In the genomic region with DNA sequence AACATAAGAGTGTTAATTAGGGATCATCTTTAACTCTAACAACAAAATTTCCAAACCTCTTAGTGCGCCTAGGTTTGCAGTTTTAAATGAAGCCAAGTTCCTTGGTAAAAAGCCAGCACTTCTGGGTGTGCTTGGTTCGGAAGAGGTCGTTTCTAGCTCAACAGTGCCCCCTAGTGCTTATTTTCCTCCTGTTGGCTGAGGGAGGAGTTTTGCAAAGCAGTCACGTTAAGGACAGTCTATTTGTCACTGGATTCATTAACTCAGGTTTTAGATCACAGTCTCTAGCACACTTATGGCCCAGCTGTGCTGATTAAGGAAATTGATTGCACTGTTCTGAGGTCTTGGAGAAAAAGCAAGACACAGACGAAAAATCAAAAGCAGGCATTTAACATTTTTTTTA, we compare ENCODE assay signal across 9 mouse cellular contexts. TPM values are rescaled to one million over a fixed set of nuclear protein-coding genes. Genes with fewer than 3 reads are reported as not detected.
A peak's percentile ranks its signal among the peaks of the same experiment; 100 is the strongest.
DNase-seq lines count a peak whose midpoint lies in the region; ATAC-seq and TF ChIP-seq lines count a peak whose summit lies in the region.
"Had no signal": no experiment of that assay in that cellular context is flagged by ENCODE, and none has a peak within 500 bp of the region (broad histone marks: within the 10 kb centered on the region; RNA-seq: fewer than 3 reads in every experiment).

No protein-coding gene starts in this region.

- peak; percentile 36 for DNase-seq in 3134 (ENCODE audit: extremely low read depth, insufficient read length, low spot score)
- peak; percentile 73 for DNase-seq in T-cell, adult 2 months (ENCODE audit: low spot score)
- peak; percentile 92 for DNase-seq in cerebellum, postnatal 14 days
- peak; percentile 35 to 72 for DNase-seq in frontal cortex, postnatal 10 days (ENCODE audit: low spot score in 2 of 2)
- peak; percentile 67 to 69 for DNase-seq in left cerebral cortex, adult 2 months (ENCODE audit: extremely low spot score in 1 of 2, low spot score in 2 of 2)
- peak; percentile 31 to 74 for DNase-seq in spleen, postnatal 10 days (ENCODE audit: low spot score in 2 of 2)

- no peak overlapping the region for H3K27ac ChIP-seq in left cerebral cortex, adult 2 months

- TF ChIP-seq CTCF in left cerebral cortex, adult 2 months (IDR thresholded peaks at IDR 0.05), result peak; percentile 90

- intact Hi-C loops in left cerebral cortex, adult 2 months (cut with DNase I), result loop anchor here (5.0 to 10.0 kb wide), 3 partner anchors 134 to 309 kb away; a partner anchor contains a TSS

- ATAC-seq in inflammation-experienced regulatory T-cells, adult 6 months, result peak; percentile 96
- ATAC-seq in megakaryocyte-erythroid progenitor cell, adult 5-6 weeks (replicated peaks; ENCODE audit: low FRiP score, low TSS enrichment, poor library complexity, severe bottlenecking), result peak; percentile 96

- H3K4me3 ChIP-seq in left cerebral cortex, adult 2 months, result no peak overlapping the region
- H3K4me3 ChIP-seq: embryonic facial prominence, embryonic 13.5 days had no signal

RNA-seq across cellular contexts. Expression of a gene that starts 19.8 kb away (rescaled TPM):
- polyA plus RNA-seq in inflammation-experienced regulatory T-cells, adult 6 months (2017; shearing (Covaris generic)), result 1 to 10 TPM in 1 of 3 experiments, under 1 TPM in 2; 0.45 to 1.5 (median 0.64) TPM
- 10 to 100 TPM; 92.4 to 93.4 TPM for total RNA-seq in left cerebral cortex, adult 2 months (2021)
- total RNA-seq in megakaryocyte-erythroid progenitor cell, adult 5-6 weeks (2014; fragmentation: Nextera tagmentation), result 1.4 and 4.0 TPM in 2 replicates
- total RNA-seq in megakaryocyte-erythroid progenitor cell, adult 5-6 weeks (2017), result 4.3 and 4.7 TPM in 2 replicates

Comparison
In these comparisons a context has a peak if more than half of its experiments do, and no peak if none do; other contexts are left out.
1. DNase-seq: peak in every context shown above with its lines; median percentile 92 in cerebellum, postnatal 14 days; 73 in T-cell, adult 2 months; 68 in left cerebral cortex, adult 2 months; 54 in frontal cortex, postnatal 10 days; 52 in spleen, postnatal 10 days; 36 in 3134.
2. RNA of a gene that starts 19.8 kb away (total RNA-seq): 92.4 to 93.4 TPM in left cerebral cortex, adult 2 months; 1.4 to 4.7 TPM in megakaryocyte-erythroid progenitor cell, adult 5-6 weeks; every median in the first group is over 10 times any median in the second.